Mouse (Mus musculus) hindbrain, embryonic 16.5 days (tissue): ENCODE results near the gene Ccnc. TPM values are rescaled to one million over a fixed set of nuclear protein-coding genes. Genes with fewer than 3 reads are reported as not detected.

Source experiments
- ATAC-seq: fragments of 200-750 bp; cut with Nextera tagmentation; 2 replicates; pipeline ENCODE4 v1.8.0; 2017; ENCODE audit warnings: moderate TSS enrichment, moderate library complexity
- H3K27ac ChIP-seq: fragments of 300-500 bp; sonication (generic); 2 replicates; pipeline ENCODE4 v1.5.1; 2014; ENCODE audit warnings: low read depth, mild to moderate bottlenecking, control low read depth, low read length, moderate library complexity
- H3K27me3 ChIP-seq: fragments of 300-500 bp; sonication (generic); replicated peaks from 2 replicates; pipeline ENCODE4 v1.6.1; 2014; ENCODE audit warnings: low read length; ENCODE audit not compliant: control insufficient read depth, insufficient read depth
- H3K36me3 ChIP-seq: fragments of 300-500 bp; sonication (generic); 2 replicates; pipeline ENCODE4 v1.6.1; 2014; ENCODE audit warnings: mild to moderate bottlenecking, low read length, moderate library complexity, mixed read lengths; ENCODE audit not compliant: control insufficient read depth, insufficient read depth
- H3K4me1 ChIP-seq: fragments of 300-500 bp; sonication (generic); 2 replicates; pipeline ENCODE4 v1.6.1; 2014; ENCODE audit warnings: low read depth, low read length; ENCODE audit not compliant: control insufficient read depth, insufficient read depth
- H3K4me2 ChIP-seq: fragments of 300-500 bp; sonication (generic); 2 replicates; pipeline ENCODE4 v1.6.1; 2014; ENCODE audit warnings: mild to moderate bottlenecking, low read length, control low read depth, moderate library complexity
- H3K4me3 ChIP-seq: fragments of 300-500 bp; sonication (generic); 2 replicates; pipeline ENCODE4 v1.5.1; 2014; ENCODE audit warnings: mild to moderate bottlenecking, low read length, control low read depth, moderate library complexity
- H3K9ac ChIP-seq: fragments of 300-500 bp; sonication (generic); 2 replicates; pipeline ENCODE4 v1.6.1; 2014; ENCODE audit warnings: low read depth, mild to moderate bottlenecking, control low read depth, low read length, moderate library complexity
- H3K9me3 ChIP-seq: fragments of 300-500 bp; sonication (generic); 2 replicates; pipeline ENCODE4 v1.6.1; 2014; ENCODE audit warnings: mild to moderate bottlenecking, low read length, moderate library complexity; ENCODE audit not compliant: control insufficient read depth
- WGBS: fragments of 180-500 bp; shearing (Covaris S2); extraction: QIAGEN DNeasy Blood & Tissue Kit; methylation state at CpG from one replicate; pipeline ENCODE4 v1.1.7; 2014; 5-methylcytosine and 5-hydroxymethylcytosine counted together
- polyA plus RNA-seq: library from polyadenylated mRNA; unstranded; fragments of >200 nt; fragmentation: Nextera tagmentation; extraction: Ambion mirVana; gene quantifications from 2 replicates; pipeline ENCODE4 v1.2.1, GENCODE M21; 2015

Gene Ccnc
- polyA plus RNA-seq, 1 experiment from 2014 or later, result 72.4 TPM

DNA sequence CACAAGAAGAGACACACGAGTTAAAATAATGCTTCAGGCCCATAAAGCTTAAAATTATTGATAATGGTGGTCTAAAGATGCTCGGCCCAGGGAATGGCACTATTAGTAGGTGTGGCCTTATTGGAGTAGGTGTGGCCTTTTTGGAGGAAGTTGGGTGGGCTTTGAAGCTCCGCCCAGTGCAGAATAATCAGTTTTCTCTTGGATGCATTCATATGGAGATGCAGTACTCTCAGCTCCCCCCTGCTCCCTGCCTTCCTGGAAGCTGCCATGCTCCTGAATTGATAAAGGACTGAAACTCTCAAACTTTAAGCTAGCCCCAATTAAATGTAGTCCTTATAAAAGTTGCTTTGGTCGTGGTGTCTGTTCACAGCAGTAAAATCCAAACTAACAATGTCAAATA is 36.3 kb downstream of the Ccnc start:
- Histone ChIP-seq H3K27ac (no peak overlapping the region), H3K36me3 (peaks cover 5% of the 10 kb centered on the region; the same call in 1 of the 2 replicates), H3K9ac (no peak overlapping the region), H3K4me1 (no peaks in the 10 kb centered on the region; the same call in 1 of the 2 replicates), H3K4me3 (no peak overlapping the region), H3K4me2 (no peak overlapping the region), H3K9me3 (no peaks in the 10 kb centered on the region), H3K27me3 (no peaks in the 10 kb centered on the region)
- WGBS, result 83% methylated on average over 4 of the region's 4 CpGs
- ATAC-seq, result no peak

DNA sequence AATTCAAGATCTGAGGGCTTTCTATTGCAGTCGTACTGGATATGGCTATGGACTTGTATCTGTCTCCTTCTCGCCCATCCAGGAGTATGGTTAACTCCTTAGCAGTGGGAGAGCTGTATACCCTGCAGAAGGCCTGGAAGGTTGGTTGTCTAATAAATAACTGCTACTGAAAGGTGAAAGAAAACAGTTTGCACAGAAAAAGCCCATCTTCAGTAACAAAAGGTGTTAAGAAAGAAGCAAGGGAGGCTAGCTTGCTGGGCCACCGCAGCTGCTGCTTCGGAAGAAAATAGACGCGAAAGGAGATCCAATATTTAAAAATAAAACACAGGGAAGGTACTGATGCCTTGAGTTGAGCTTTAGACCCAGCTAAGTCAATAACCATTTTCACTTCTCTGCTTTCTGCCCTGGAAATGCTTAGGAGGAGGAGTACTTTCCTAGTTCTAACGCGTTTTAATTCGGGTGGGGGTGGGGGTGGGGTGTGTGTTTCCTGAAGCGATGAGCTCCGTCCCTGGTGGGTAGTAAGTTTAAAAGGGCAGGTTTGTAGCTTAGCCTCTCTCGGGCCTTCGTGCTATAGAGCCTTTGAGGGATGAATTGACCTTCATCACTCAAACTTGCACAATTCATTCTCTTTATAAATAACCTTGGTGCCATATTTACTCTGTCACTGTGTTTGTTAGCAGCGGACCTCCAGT is 38.8 kb downstream of the Ccnc start:
- H3K27ac ChIP-seq, result peak overlapping the region; percentile 59
- no peaks in the 10 kb centered on the region for H3K27me3 ChIP-seq
- peak; percentile 44; the same call in 1 of the 2 replicates for ATAC-seq
- H3K4me1 ChIP-seq, result no peaks in the 10 kb centered on the region; the same call in 1 of the 2 replicates
- H3K4me3 ChIP-seq, result peak overlapping the region; percentile 78
- peak overlapping the region; percentile 85 for H3K9ac ChIP-seq
- H3K36me3 ChIP-seq, result no peaks in the 10 kb centered on the region
- peak overlapping the region; percentile 74 for H3K4me2 ChIP-seq
- WGBS, result 16% methylated on average over 14 of the region's 14 CpGs
- H3K9me3 ChIP-seq, result no peaks in the 10 kb centered on the region

DNA sequence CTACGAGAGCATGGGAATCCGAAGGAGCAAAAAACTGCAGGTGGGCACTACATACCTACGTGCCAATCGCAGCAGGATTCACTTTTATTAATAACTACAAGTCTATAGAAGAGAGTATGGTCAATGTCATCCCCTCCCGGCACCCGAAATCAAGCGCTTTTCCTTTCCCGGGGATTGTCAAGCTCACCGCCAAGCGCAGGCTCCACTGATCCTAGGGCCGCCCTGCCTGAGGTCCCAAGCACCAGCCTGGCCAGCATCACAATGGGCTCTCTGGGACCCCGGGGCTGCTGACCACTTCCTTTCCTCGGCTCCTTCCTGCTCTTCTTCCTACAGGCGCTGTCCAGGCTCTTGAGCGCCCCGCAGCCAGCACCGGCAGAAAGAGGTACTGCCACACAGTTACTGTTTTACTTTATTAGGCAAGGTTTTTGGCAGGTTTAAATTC is 39.4 kb downstream of the Ccnc start, which contains the start of the genes Usp45 and Tstd3:
Usp45 (plus strand) TSS at position 294 of the 442 bp plus-strand sequence.
Tstd3 (minus strand) TSS at position 350 of the 442 bp plus-strand sequence.
- H3K9me3 ChIP-seq, result no peaks in the 10 kb centered on the region
- peak within 1 kb of the TSS; percentile 85 for H3K9ac ChIP-seq
- H3K27me3 ChIP-seq, result no peaks in the 10 kb centered on the region
- ATAC-seq, result peak; percentile 97
- peak within 1 kb of the TSS; percentile 74 for H3K4me2 ChIP-seq
- peak within 1 kb of the TSS; percentile 78 for H3K4me3 ChIP-seq
- under 1% methylated on average over 17 of the region's 17 CpGs for WGBS
- no peaks in the 10 kb centered on the region; the same call in 1 of the 2 replicates for H3K4me1 ChIP-seq
- no peaks in the 10 kb centered on the region for H3K36me3 ChIP-seq
- H3K27ac ChIP-seq, result peak within 1 kb of the TSS; percentile 80

DNA sequence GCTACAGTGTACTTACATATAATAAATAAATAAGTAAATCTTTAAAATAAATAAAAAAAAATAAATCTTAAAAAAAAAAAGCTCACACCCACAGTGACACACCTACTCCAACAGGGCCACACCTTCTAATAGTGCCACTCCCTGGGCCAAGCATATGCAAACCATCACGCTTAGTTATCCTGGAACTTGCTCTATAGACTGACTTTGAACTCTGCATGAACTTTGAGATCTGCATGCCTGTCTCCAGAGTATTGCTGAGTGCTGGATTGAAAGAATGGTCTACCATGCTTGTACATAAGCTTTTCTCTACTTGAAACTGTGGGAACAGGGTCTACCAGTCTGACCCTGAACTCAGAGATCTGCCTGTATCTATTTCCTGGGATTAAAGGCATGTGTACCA is 43.6 kb downstream of the Ccnc start:
- H3K36me3 ChIP-seq, result no peaks in the 10 kb centered on the region
- no peak overlapping the region for H3K9ac ChIP-seq
- H3K4me2 ChIP-seq, result no peak overlapping the region
- H3K27ac ChIP-seq, result no peak overlapping the region
- no peak overlapping the region for H3K4me3 ChIP-seq
- H3K9me3 ChIP-seq, result no peaks in the 10 kb centered on the region
- no peak for ATAC-seq
- H3K27me3 ChIP-seq, result no peaks in the 10 kb centered on the region
- 87% methylated on average over 1 of the region's 1 CpGs for WGBS
- H3K4me1 ChIP-seq, result no peaks in the 10 kb centered on the region; the same call in 1 of the 2 replicates

DNA sequence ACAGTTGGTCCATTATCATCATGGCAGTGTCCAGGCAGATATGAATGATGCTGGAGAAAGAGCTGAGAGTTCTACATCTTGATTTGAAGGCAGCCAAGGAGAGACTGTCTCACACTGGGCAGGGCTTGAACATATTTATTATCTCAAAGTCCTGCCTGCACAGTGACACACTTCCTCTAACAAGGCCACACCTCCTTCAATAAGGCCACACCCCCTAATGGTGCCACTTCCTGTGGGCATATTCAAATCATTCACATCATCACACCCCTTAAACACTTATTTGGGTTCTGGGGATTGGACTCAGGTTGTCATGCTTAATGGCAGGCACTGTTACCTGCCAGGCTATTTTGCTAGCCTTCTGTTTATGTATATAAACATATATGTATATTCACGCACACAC is 44.8 kb downstream of the Ccnc start:
- WGBS, result 100% methylated on average over 1 of the region's 1 CpGs
- no peak overlapping the region for H3K27ac ChIP-seq
- no peak overlapping the region for H3K4me2 ChIP-seq
- no peak overlapping the region for H3K9ac ChIP-seq
- H3K4me1 ChIP-seq, result peaks cover 3% of the 10 kb centered on the region
- no peak overlapping the region for H3K4me3 ChIP-seq
- no peaks in the 10 kb centered on the region for H3K36me3 ChIP-seq
- no peak for ATAC-seq
- no peaks in the 10 kb centered on the region for H3K9me3 ChIP-seq
- H3K27me3 ChIP-seq, result no peaks in the 10 kb centered on the region

DNA sequence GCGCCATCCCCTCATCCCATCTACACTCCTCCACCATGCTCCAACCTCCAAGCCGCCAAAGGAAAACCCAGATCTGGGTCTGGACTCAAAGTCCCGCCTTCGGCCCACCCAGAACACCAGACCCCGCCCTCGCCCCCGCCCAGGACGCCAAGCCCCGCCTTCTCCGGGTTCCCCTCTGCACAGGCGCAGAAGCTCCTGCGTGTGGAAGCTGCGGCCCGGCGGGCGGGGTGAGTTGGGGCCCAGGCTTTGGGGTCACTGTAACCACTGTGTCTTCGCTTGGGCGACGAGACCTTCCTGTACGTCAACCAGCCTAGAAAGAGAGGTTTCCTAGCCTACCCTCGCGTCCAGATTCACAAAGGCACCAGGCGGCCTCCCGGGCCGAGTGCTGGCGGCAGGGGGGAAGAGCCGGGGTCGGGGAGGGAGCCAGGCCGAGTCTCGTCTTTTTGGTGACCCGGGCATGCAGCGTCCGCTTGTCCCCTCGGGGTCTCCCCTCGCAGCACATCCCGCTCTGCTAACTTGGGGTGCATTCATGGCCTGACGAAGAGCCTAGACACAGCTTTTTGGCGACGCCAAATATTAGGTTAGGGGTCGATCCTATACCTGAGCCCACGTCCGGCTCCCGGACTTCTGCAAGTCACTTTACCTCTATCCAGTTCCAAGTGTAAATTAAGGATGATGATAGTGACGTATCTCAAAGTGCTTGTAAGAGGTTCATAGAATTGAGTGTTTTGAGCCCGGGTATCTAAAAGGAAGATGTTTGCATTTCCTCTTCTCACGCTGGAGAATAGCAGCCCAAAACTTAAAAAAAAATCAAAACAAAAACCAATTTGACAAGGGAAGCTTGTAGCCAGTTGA is 48.8 kb downstream of the Ccnc start:
- WGBS, result under 1% methylated on average over 39 of the region's 46 CpGs
- Histone ChIP-seq H3K4me2 (peak overlapping the region; percentile 82), H3K9me3 (no peaks in the 10 kb centered on the region), H3K4me3 (peak overlapping the region; percentile 89), H3K27me3 (no peaks in the 10 kb centered on the region), H3K9ac (peak overlapping the region; percentile 93), H3K36me3 (0 out of 2 replicates have a peak, but pooled peaks cover 2% of the 10 kb centered on the region), H3K27ac (peak overlapping the region; percentile 72), H3K4me1 (peaks cover 6% of the 10 kb centered on the region)
- ATAC-seq, result peak; percentile 99

DNA sequence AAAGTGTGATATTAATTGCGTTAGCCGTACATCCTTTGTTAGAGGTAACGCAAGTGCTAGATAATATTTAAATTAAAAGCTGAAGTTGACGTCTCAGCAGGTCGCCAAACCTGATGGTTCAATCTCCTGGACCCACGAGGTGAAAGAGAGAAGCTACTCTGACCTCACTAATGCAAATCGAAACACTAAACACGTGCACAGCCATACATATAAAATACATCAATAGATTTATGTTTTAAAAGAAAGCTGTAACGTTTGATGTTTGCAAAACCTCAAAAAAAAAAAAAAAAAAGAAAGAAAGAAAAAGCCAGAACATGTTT is 49.4 kb downstream of the Ccnc start:
- Histone ChIP-seq H3K27me3 (no peaks in the 10 kb centered on the region), H3K27ac (no peak overlapping the region), H3K9me3 (no peaks in the 10 kb centered on the region), H3K4me1 (peaks cover 6% of the 10 kb centered on the region), H3K9ac (peak overlapping the region; percentile 93), H3K4me2 (peak overlapping the region; percentile 82), H3K4me3 (peak overlapping the region; percentile 89), H3K36me3 (peaks cover 6% of the 10 kb centered on the region)
- 5% methylated on average over 9 of the region's 9 CpGs for WGBS
- no peak for ATAC-seq

DNA sequence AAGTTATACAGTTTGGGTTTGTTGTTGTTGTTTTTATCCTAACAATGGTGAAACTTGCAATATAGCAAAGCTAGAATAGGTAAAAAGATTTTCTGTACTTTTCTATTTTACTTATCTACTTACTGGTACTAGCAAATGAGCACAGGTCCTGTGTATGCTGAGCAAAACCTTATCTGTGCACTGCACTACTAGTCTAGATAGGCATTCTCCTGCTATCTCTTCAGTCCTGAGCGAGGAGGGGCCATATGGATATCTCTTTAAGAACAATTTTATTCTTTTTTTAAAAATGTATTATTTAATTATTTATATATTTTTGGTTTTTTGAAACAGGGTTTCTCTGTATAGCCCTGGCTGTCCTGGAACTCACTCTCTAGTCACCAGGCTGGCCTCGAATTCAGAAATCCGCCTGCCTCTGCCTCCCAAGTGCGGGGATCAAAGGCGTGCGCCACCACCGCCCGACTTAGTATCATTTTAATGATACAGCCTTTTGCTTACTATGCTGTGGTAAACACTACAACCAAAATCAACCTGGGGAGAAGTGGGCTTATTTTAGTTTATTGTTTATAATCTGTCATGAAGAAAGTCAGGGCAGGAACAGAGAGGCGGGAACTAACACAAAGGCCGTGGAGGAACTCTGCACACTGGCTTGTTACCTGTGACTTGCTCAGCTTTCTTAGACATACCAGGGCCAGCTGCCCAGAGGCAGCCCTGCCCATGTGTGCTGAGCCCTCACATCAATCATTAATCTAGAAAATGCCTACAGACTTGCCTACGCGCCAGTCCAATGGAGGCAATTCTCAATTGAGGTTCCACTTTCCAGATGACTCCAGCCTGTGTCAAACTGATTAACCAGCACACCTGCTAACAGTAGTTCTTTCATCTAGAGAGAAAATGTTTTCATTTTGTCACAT is 53.6 kb downstream of the Ccnc start:
- Histone ChIP-seq H3K27ac (no peak overlapping the region), H3K4me2 (no peak overlapping the region), H3K36me3 (peaks cover 34% of the 10 kb centered on the region), H3K4me3 (no peak overlapping the region), H3K27me3 (no peaks in the 10 kb centered on the region), H3K9ac (no peak overlapping the region), H3K9me3 (no peaks in the 10 kb centered on the region), H3K4me1 (peaks cover 6% of the 10 kb centered on the region)
- no peak for ATAC-seq
- 96% methylated on average over 12 of the region's 12 CpGs for WGBS
